Mouse (Mus musculus) CH12.LX (cell line): ENCODE measurements around the gene 1300017J02Rik. TPM values are rescaled to one million over a fixed set of nuclear protein-coding genes. Genes with fewer than 3 reads are reported as not detected.

Experiments used
- DNase-seq: peaks from one replicate; pipeline ENCODE4 v3.0.0-alpha.2; 2013; ENCODE audit errors: extremely low read depth
- H3K27ac ChIP-seq: 2 replicates; pipeline ENCODE4 v1.5.1; 2012; ENCODE audit warnings: low read depth, mild to moderate bottlenecking, control low read depth, moderate library complexity; ENCODE audit not compliant: insufficient read depth
- H3K27me3 ChIP-seq: replicated peaks from 2 replicates; pipeline ENCODE3; 2012; ENCODE audit warnings: inconsistent platforms
- H3K36me3 ChIP-seq, 2 experiments: replicated peaks in 1 of 2; 2 replicates each; pipeline versions ENCODE3 to v1.6.1; 2012; ENCODE audit warnings: inconsistent platforms in 1 of 2, low read length in 1 of 2, mild to moderate bottlenecking in 1 of 2, mixed read lengths in 1 of 2, moderate library complexity in 1 of 2; ENCODE audit not compliant: control insufficient read depth in 1 of 2, insufficient read depth in 1 of 2
- H3K4me1 ChIP-seq, 2 experiments: 2 replicates each; pipeline ENCODE4 v1.6.1; 2012; ENCODE audit warnings: inconsistent platforms in 1 of 2, moderate library complexity in 1 of 2; ENCODE audit not compliant: insufficient read depth in 2 of 2, control insufficient read depth in 1 of 2
- H3K4me2 ChIP-seq: 2 replicates; pipeline ENCODE4 v1.6.1; 2012; ENCODE audit warnings: low read depth, mild to moderate bottlenecking, control low read depth; ENCODE audit not compliant: poor library complexity, insufficient read depth, severe bottlenecking
- H3K4me3 ChIP-seq, 3 experiments: fragments of 150-350 bp in 1 of 3; sonication (generic) in 1 of 3; replicated peaks in 1 of 3; 2 replicates each; pipeline versions ENCODE3 to v1.5.1; 2011 to 2012; ENCODE audit warnings: low read depth in 2 of 3, low read length in 2 of 3, mild to moderate bottlenecking in 2 of 3, moderate library complexity in 2 of 3, control low read depth in 1 of 3, improper control_type of control experiment in 1 of 3, inconsistent platforms in 1 of 3, mixed read lengths in 1 of 3; ENCODE audit not compliant: poor library complexity in 1 of 3
- H3K79me2 ChIP-seq: replicated peaks from 2 replicates; pipeline ENCODE4 v1.6.1; 2012; ENCODE audit warnings: mild to moderate bottlenecking, moderate library complexity; ENCODE audit not compliant: control insufficient read depth, poor library complexity, insufficient read depth, severe bottlenecking; ENCODE audit errors: extremely low read depth
- H3K9ac ChIP-seq: 2 replicates; pipeline ENCODE4 v1.6.1; 2012; ENCODE audit warnings: low read depth, mild to moderate bottlenecking, control low read depth, moderate library complexity; ENCODE audit not compliant: insufficient read depth
- H3K9me3 ChIP-seq: replicated peaks from 2 replicates; pipeline ENCODE3; 2012; ENCODE audit warnings: low read length, inconsistent platforms, mixed read lengths
- BHLHE40 ChIP-seq: IDR thresholded peaks from 2 replicates; pipeline ENCODE4 v1.6.1; 2011; ENCODE audit warnings: mild to moderate bottlenecking, low read depth, low read length, improper control_type of control experiment
- CHD1 ChIP-seq: IDR thresholded peaks from 2 replicates; pipeline ENCODE4 v1.6.1; 2012; ENCODE audit warnings: low read depth, low read length, improper control_type of control experiment, inconsistent platforms
- CHD2 ChIP-seq: IDR thresholded peaks from 2 replicates; pipeline ENCODE4 v1.6.1; 2011; ENCODE audit warnings: low read length, improper control_type of control experiment
- ELF1 ChIP-seq: IDR thresholded peaks from 2 replicates; pipeline ENCODE4 v1.6.1; 2014; ENCODE audit warnings: low read depth, mild to moderate bottlenecking, inconsistent platforms, low read length, improper control_type of control experiment
- EP300 ChIP-seq: IDR thresholded peaks from 2 replicates; pipeline ENCODE4 v1.6.1; 2011; ENCODE audit warnings: low read length, improper control_type of control experiment
- ETS1 ChIP-seq: conservative IDR thresholded peaks from 2 replicates; pipeline ENCODE4 v1.6.1; 2012; ENCODE audit warnings: low read depth, mild to moderate bottlenecking, inconsistent platforms, low read length, improper control_type of control experiment, moderate library complexity
- GABPA ChIP-seq: IDR thresholded peaks from 2 replicates; pipeline ENCODE4 v1.6.1; 2012; ENCODE audit warnings: low read depth, low read length, improper control_type of control experiment, inconsistent platforms; ENCODE audit not compliant: insufficient replicate concordance
- HCFC1 ChIP-seq: IDR thresholded peaks from 2 replicates; pipeline ENCODE4 v1.6.1; 2012; ENCODE audit warnings: low read depth, mild to moderate bottlenecking, inconsistent platforms, low read length, improper control_type of control experiment
- IRF4 ChIP-seq: IDR thresholded peaks from 2 replicates; pipeline ENCODE4 v1.6.1; 2014; ENCODE audit warnings: low read depth, mild to moderate bottlenecking, inconsistent platforms, low read length, improper control_type of control experiment
- JUN ChIP-seq: IDR thresholded peaks from 2 replicates; pipeline ENCODE4 v1.6.1; 2011; ENCODE audit warnings: low read depth, mild to moderate bottlenecking, low read length, improper control_type of control experiment, moderate library complexity; ENCODE audit not compliant: insufficient read depth
- JUND ChIP-seq: conservative IDR thresholded peaks from 2 replicates; pipeline ENCODE4 v1.6.1; 2011; ENCODE audit warnings: low read depth, low read length, improper control_type of control experiment
- KAT2A ChIP-seq: IDR thresholded peaks from 2 replicates; pipeline ENCODE4 v1.6.1; 2012; ENCODE audit warnings: low read length, improper control_type of control experiment, inconsistent platforms; ENCODE audit not compliant: insufficient replicate concordance
- MAFK ChIP-seq: IDR thresholded peaks from 2 replicates; pipeline ENCODE4 v1.6.1; 2011; ENCODE audit warnings: low read length, improper control_type of control experiment; ENCODE audit not compliant: insufficient replicate concordance
- MAX ChIP-seq: IDR thresholded peaks from 2 replicates; pipeline ENCODE4 v1.6.1; 2011; ENCODE audit warnings: low read length, improper control_type of control experiment
- MAZ ChIP-seq: IDR thresholded peaks from 2 replicates; pipeline ENCODE4 v1.6.1; 2012; ENCODE audit warnings: low read depth, mild to moderate bottlenecking, inconsistent platforms, low read length, improper control_type of control experiment, moderate library complexity
- MXI1 ChIP-seq: IDR thresholded peaks from 2 replicates; pipeline ENCODE4 v1.6.1; 2011; ENCODE audit warnings: mild to moderate bottlenecking, low read depth, low read length, improper control_type of control experiment
- MYC ChIP-seq: IDR thresholded peaks from 2 replicates; pipeline ENCODE4 v1.6.1; 2011; ENCODE audit warnings: low read depth, mild to moderate bottlenecking, improper control_type of control experiment, low read length
- NELFE ChIP-seq: IDR thresholded peaks from 2 replicates; pipeline ENCODE4 v1.6.1; 2011; ENCODE audit warnings: low read depth, low read length, improper control_type of control experiment
- NRF1 ChIP-seq: IDR thresholded peaks from 2 replicates; pipeline ENCODE4 v1.6.1; 2014; ENCODE audit warnings: low read depth, mild to moderate bottlenecking, inconsistent platforms, low read length, improper control_type of control experiment, moderate library complexity
- PAX5 ChIP-seq: IDR thresholded peaks from 2 replicates; pipeline ENCODE4 v1.6.1; 2012; ENCODE audit warnings: low read length, inconsistent platforms, mixed read lengths
- POLR2A ChIP-seq: IDR thresholded peaks from 2 replicates; pipeline ENCODE4 v1.6.1; 2011; ENCODE audit warnings: low read depth, mild to moderate bottlenecking, improper control_type of control experiment, low read length
- POLR2AphosphoS2 ChIP-seq: IDR thresholded peaks from 2 replicates; pipeline ENCODE4 v1.6.1; 2011; ENCODE audit warnings: low read depth, low read length, improper control_type of control experiment
- SIN3A ChIP-seq: IDR thresholded peaks from 2 replicates; pipeline ENCODE4 v1.6.1; 2012; ENCODE audit warnings: low read length, improper control_type of control experiment, inconsistent platforms
- SMC3 ChIP-seq: IDR thresholded peaks from 2 replicates; pipeline ENCODE4 v1.6.1; 2011; ENCODE audit warnings: low read depth, low read length, improper control_type of control experiment
- TCF12 ChIP-seq: IDR thresholded peaks from 2 replicates; pipeline ENCODE4 v1.6.1; 2014; ENCODE audit warnings: low read depth, mild to moderate bottlenecking, inconsistent platforms, low read length, improper control_type of control experiment
- UBTF ChIP-seq: IDR thresholded peaks from 2 replicates; pipeline ENCODE4 v1.6.1; 2012; ENCODE audit warnings: low read depth, mild to moderate bottlenecking, inconsistent platforms, low read length, improper control_type of control experiment, moderate library complexity
- ZC3H11A ChIP-seq: IDR thresholded peaks from 2 replicates; pipeline ENCODE4 v1.6.1; 2012; ENCODE audit warnings: low read depth, mild to moderate bottlenecking, inconsistent platforms, low read length, improper control_type of control experiment
- ZKSCAN1 ChIP-seq: IDR thresholded peaks from 2 replicates; pipeline ENCODE4 v1.6.1; 2012; ENCODE audit warnings: low read depth, inconsistent platforms, low read length, improper control_type of control experiment, borderline replicate concordance
- ZMIZ1 ChIP-seq: IDR thresholded peaks from 2 replicates; pipeline ENCODE4 v1.6.1; 2012; ENCODE audit warnings: low read depth, mild to moderate bottlenecking, inconsistent platforms, low read length, improper control_type of control experiment
- dilution Hi-C: fragments of 300-500 bp; cut with MboI; formaldehyde crosslinking; loops from 2 replicates; pipeline ENCODE4 v1.14.3; 2020; ENCODE audit warnings: low sequenced_read_pairs; ENCODE audit not compliant: extremely low pct_unique_long_range_greater_than_20kb, extremely low pct_ligation_motif_present
- in situ Hi-C: fragments of 300-500 bp; cut with MboI; formaldehyde crosslinking; loops from 3 replicates; pipeline ENCODE4 v1.14.3; 2019; ENCODE audit warnings: low sequenced_read_pairs, low pct_ligation_motif_present, low pct_unique_long_range_greater_than_20kb, mixed read lengths
- polyA plus RNA-seq: library from polyadenylated mRNA; unstranded; fragments of >175 nt; gene quantifications from 2 replicates; pipeline ENCODE4 v1.2.1, GENCODE M21; 2012; ENCODE audit warnings: low read depth; ENCODE audit not compliant: insufficient read length
- total RNA-seq, 2 experiments: library from RNA; depleted of rRNA; stranded (reverse); fragments of 300-350 nt in 1 of 2; fragments of >200 nt in 1 of 2; gene quantifications; 2 replicates each; pipeline ENCODE4 v1.2.3; 2012 to 2014

Gene 1300017J02Rik
- total and polyA plus RNA-seq, 3 experiments, result 0.59 to 0.81 TPM; not detected in 1

DNA sequence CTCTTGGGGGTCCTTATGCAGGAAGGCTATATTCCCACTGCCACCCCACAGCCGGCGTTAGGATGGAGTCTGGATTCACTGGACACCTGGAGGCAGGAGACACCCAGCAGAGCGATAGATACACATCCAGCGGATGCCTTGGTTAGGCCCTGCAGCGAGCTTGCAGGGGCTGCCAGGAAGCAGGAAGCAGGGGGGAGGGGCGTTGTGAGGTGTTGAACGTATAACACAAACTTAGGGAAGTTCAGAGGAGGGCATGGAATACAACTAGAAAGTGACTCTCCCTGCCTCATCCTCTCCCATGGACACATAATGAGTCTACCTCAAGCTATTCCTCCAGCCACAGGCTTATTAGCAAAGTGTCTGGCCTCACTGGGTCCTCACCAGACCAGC lies 71.9 kb downstream of the 1300017J02Rik start:
- Histone ChIP-seq H3K4me2 (no peak overlapping the region), H3K79me2 (no peaks in the 10 kb centered on the region), H3K4me1 (no peaks in the 10 kb centered on the region; a peak in 1 of 4 replicates), H3K36me3 (no peaks in the 10 kb centered on the region), H3K4me3 (no peak overlapping the region), H3K27me3 (peaks cover 15% of the 10 kb centered on the region), H3K27ac (no peak overlapping the region), H3K9ac (no peak overlapping the region), H3K9me3 (no peaks in the 10 kb centered on the region)
- dilution Hi-C loops, result no loop called here
- no peak for DNase-seq
- no peak for TF ChIP-seq MAFK
- TF ChIP-seq ZKSCAN1, result no peak
- no peak for TF ChIP-seq BHLHE40
- TF ChIP-seq PAX5, result no peak
- no peak for TF ChIP-seq ZC3H11A
- TF ChIP-seq POLR2AphosphoS2, result no peak
- no peak for TF ChIP-seq IRF4
- no peak for TF ChIP-seq ZMIZ1
- no peak for TF ChIP-seq MAZ
- no peak for TF ChIP-seq CHD1
- TF ChIP-seq GABPA, result no peak
- no peak for TF ChIP-seq NRF1
- TF ChIP-seq JUND, result no peak
- no peak for TF ChIP-seq SMC3
- TF ChIP-seq UBTF, result no peak
- no peak for TF ChIP-seq MYC
- TF ChIP-seq MXI1, result no peak
- in situ Hi-C loops, result no loop called here

DNA sequence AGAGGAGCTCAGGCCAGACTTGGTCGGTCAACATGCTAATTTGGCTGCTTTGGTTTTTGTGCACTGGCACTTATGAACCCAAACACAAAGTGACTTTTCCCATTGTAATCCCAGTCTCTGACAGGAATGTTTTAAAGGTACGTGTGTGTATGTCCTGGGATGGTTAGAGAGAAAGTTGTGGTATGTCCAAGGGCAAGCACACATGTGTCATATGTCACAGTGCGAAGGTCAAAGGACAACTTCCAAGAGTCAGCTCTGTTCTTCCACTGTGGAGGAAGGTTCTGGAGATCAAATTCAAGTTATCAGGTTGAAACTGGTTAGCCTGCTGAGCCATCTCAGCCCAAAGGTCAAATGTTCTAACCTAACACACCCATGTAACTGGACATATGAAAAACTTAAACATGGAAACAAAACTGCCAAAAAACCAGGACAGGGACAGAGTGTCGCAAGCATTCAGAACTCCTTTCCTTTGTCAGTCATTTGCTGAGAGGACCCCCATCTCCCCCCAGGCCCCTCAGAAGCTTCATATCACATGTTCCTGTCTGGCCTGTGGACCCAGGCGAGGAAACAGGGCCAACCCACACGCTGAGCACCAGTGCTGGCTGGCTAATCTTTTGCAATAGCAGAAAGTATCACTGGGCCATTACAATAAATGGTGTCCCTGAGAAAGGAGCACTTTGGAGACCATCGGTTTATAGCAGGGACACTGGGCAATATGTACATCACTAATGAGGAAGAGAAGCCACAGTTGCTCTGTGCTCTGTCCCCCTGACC lies 72.5 kb downstream of the 1300017J02Rik start:
- dilution Hi-C loops, result no loop called here
- Histone ChIP-seq H3K4me3 (no peak overlapping the region), H3K9ac (no peak overlapping the region), H3K79me2 (no peaks in the 10 kb centered on the region), H3K9me3 (no peaks in the 10 kb centered on the region), H3K36me3 (no peaks in the 10 kb centered on the region), H3K4me1 (no peaks in the 10 kb centered on the region; a peak in 1 of 4 replicates), H3K27ac (no peak overlapping the region), H3K27me3 (peaks cover 19% of the 10 kb centered on the region), H3K4me2 (no peak overlapping the region)
- no peak for DNase-seq
- in situ Hi-C loops, result no loop called here
- TF ChIP-seq POLR2A, result no peak
- no peak for TF ChIP-seq NRF1
- no peak for TF ChIP-seq CHD2
- TF ChIP-seq UBTF, result no peak
- no peak for TF ChIP-seq SIN3A
- no peak for TF ChIP-seq MAX
- no peak for TF ChIP-seq MXI1
- no peak for TF ChIP-seq NELFE
- TF ChIP-seq EP300, result no peak
- TF ChIP-seq HCFC1, result no peak
- no peak for TF ChIP-seq TCF12
- TF ChIP-seq MYC, result no peak
- TF ChIP-seq CHD1, result no peak
- TF ChIP-seq ETS1, result no peak
- no peak for TF ChIP-seq JUN
- TF ChIP-seq ELF1, result no peak
- no peak for TF ChIP-seq MAZ
- no peak for TF ChIP-seq KAT2A
- TF ChIP-seq JUND, result no peak
